Mouse (Mus musculus) embryonic facial prominence, embryonic 15.5 days (tissue): ENCODE data around the gene Slc13a5. TPM values are rescaled to one million over a fixed set of nuclear protein-coding genes. Genes with fewer than 3 reads are reported as not detected.
A peak's percentile ranks its signal among the peaks of the same experiment; 100 is the strongest.

Experiments used
- ATAC-seq: fragments of 200-750 bp; cut with Nextera tagmentation; 2 replicates; pipeline ENCODE4 v1.8.0; 2017; ENCODE audit warnings: low read depth, moderate TSS enrichment; ENCODE audit not compliant: insufficient number of reproducible peaks, low FRiP score, low TSS enrichment
- H3K27ac ChIP-seq: fragments of 300-500 bp; sonication (generic); replicated peaks from 2 replicates; pipeline ENCODE4 v1.5.1; 2015; ENCODE audit warnings: mild to moderate bottlenecking, inconsistent platforms
- H3K27me3 ChIP-seq: fragments of 300-500 bp; sonication (generic); 2 replicates; pipeline ENCODE4 v1.6.1; 2015; ENCODE audit warnings: inconsistent platforms
- H3K36me3 ChIP-seq: fragments of 300-500 bp; sonication (generic); 2 replicates; pipeline ENCODE4 v1.6.1; 2015; ENCODE audit warnings: mild to moderate bottlenecking, inconsistent platforms
- H3K4me1 ChIP-seq: fragments of 300-500 bp; sonication (generic); 2 replicates; pipeline ENCODE4 v1.6.1; 2015; ENCODE audit warnings: inconsistent platforms
- H3K4me2 ChIP-seq: fragments of 300-500 bp; sonication (generic); replicated peaks from 2 replicates; pipeline ENCODE4 v1.6.1; 2015; ENCODE audit warnings: mild to moderate bottlenecking, inconsistent platforms
- H3K4me3 ChIP-seq: fragments of 300-500 bp; sonication (generic); replicated peaks from 2 replicates; pipeline ENCODE4 v1.5.1; 2015; ENCODE audit warnings: mild to moderate bottlenecking, inconsistent platforms
- H3K9ac ChIP-seq: fragments of 300-500 bp; sonication (generic); 2 replicates; pipeline ENCODE4 v1.6.1; 2015; ENCODE audit warnings: inconsistent platforms
- H3K9me3 ChIP-seq: fragments of 300-500 bp; sonication (generic); replicated peaks from 2 replicates; pipeline ENCODE4 v1.6.1; 2016; ENCODE audit warnings: inconsistent platforms
- WGBS: fragments of 180-500 bp; shearing (Covaris S2); methylation state at CpG from one replicate; pipeline ENCODE4 v1.1.7; 2015; 5-methylcytosine and 5-hydroxymethylcytosine counted together
- polyA plus RNA-seq: library from polyadenylated mRNA; unstranded; fragments of >200 nt; fragmentation: Nextera tagmentation; extraction: Ambion mirVana; gene quantifications from 2 replicates; pipeline ENCODE4 v1.2.1, GENCODE M21; 2015

Slc13a5 gene
- polyA plus RNA-seq, 1 experiment from 2014 or later, result 9.4 TPM

- ATAC-seq, result no peak
- Histone ChIP-seq H3K27me3 (no peaks in the 10 kb centered on the region), H3K4me3 (no peak overlapping the region), H3K9me3 (no peaks in the 10 kb centered on the region), H3K27ac (peak overlapping the region; percentile 36; the same call in 1 of the 2 replicates), H3K4me2 (no peak overlapping the region), H3K9ac (0 out of 2 replicates have a peak overlapping the region, but pooled peaks have one; percentile 5), H3K4me1 (no peaks in the 10 kb centered on the region), H3K36me3 (peaks cover 26% of the 10 kb centered on the region)
- 84% methylated on average over 8 of the region's 8 CpGs for WGBS
These were observed 70.5 kb downstream of the Slc13a5 start for GRCm38 (mm10) chr11:72196506-72196905.

- Histone ChIP-seq H3K9me3 (no peaks in the 10 kb centered on the region), H3K9ac (no peak overlapping the region), H3K27me3 (no peaks in the 10 kb centered on the region), H3K4me1 (no peaks in the 10 kb centered on the region), H3K27ac (no peak overlapping the region), H3K4me2 (no peak overlapping the region), H3K4me3 (no peak overlapping the region), H3K36me3 (peaks cover 33% of the 10 kb centered on the region)
- no peak for ATAC-seq
- WGBS, result 91% methylated on average over 2 of the region's 2 CpGs
These were observed 72.8 kb downstream of the Slc13a5 start for GRCm38 (mm10) chr11:72194259-72194658.

Other genes starting within 250 kb of the Slc13a5 start
- gene Aipl1, start 229.7 kb downstream of the Slc13a5 start, polyA plus RNA-seq, result 0.38 and 0.56 TPM in 2 replicates
- 89.1 and 89.5 TPM in 2 replicates for gene Pimreg, start 225.2 kb downstream of the Slc13a5 start, polyA plus RNA-seq
- 1.9 and 2.0 TPM in 2 replicates for gene Pitpnm3, start 131.4 kb downstream of the Slc13a5 start, polyA plus RNA-seq
- 0.41 and 0.43 TPM in 2 replicates for gene Gm43951, start 60.4 kb downstream of the Slc13a5 start, polyA plus RNA-seq
- 13.5 and 17.2 TPM in 2 replicates for gene 4933427D14Rik, start 59.8 kb downstream of the Slc13a5 start, polyA plus RNA-seq
- 254 and 268 TPM in 2 replicates for gene Txndc17, start 59.7 kb downstream of the Slc13a5 start, polyA plus RNA-seq
- gene Med31, start 51.6 kb downstream of the Slc13a5 start, polyA plus RNA-seq, result 49.4 and 50.9 TPM in 2 replicates
- 4.5 and 5.5 TPM in 2 replicates for gene Xaf1, start 34.4 kb upstream of the Slc13a5 start, polyA plus RNA-seq
- not detected in 2 replicates for gene Fbxo39, start 47.2 kb upstream of the Slc13a5 start, polyA plus RNA-seq
- gene Tekt1, start 95.2 kb upstream of the Slc13a5 start, polyA plus RNA-seq, result 20.6 and 40.5 TPM in 2 replicates
- gene Smtnl2, start 144.5 kb upstream of the Slc13a5 start, polyA plus RNA-seq, result 58.8 and 64.3 TPM in 2 replicates
- 6.3 and 7.0 TPM in 2 replicates for gene Ggt6, start 168.3 kb upstream of the Slc13a5 start, polyA plus RNA-seq
- gene Mybbp1a, start 174.1 kb upstream of the Slc13a5 start, polyA plus RNA-seq, result 123 and 138 TPM in 2 replicates
- 11.8 and 12.0 TPM in 2 replicates for gene Spns2, start 222.7 kb upstream of the Slc13a5 start, polyA plus RNA-seq